Mouse (Mus musculus) forebrain, embryonic 15.5 days (tissue): ENCODE measurements at regions not wholly inside any gene's neighbourhood (a gene's known extent, or its start where the extent isn't known, plus 50 kb on each side); places are given as distances from the start of the nearest gene placed in this dataset.

ENCODE experiments used
- ATAC-seq: fragments of 200-750 bp; cut with Nextera tagmentation; replicated peaks from 2 replicates; pipeline ENCODE4 v1.8.0; 2017; ENCODE audit warnings: mild to moderate bottlenecking, moderate TSS enrichment, moderate library complexity
- H3K27ac ChIP-seq: fragments of 300-500 bp; sonication (generic); replicated peaks from 2 replicates; pipeline ENCODE4 v1.5.1; 2015; ENCODE audit warnings: mild to moderate bottlenecking, inconsistent platforms
- H3K27me3 ChIP-seq: fragments of 300-500 bp; sonication (generic); 2 replicates; pipeline ENCODE4 v1.6.1; 2015; ENCODE audit warnings: inconsistent platforms
- H3K36me3 ChIP-seq: fragments of 300-500 bp; sonication (generic); 2 replicates; pipeline ENCODE4 v1.6.1; 2015; ENCODE audit warnings: mild to moderate bottlenecking, inconsistent platforms
- H3K4me1 ChIP-seq: fragments of 300-500 bp; sonication (generic); 2 replicates; pipeline ENCODE4 v1.6.1; 2015; ENCODE audit warnings: inconsistent platforms
- H3K4me2 ChIP-seq: fragments of 300-500 bp; sonication (generic); replicated peaks from 2 replicates; pipeline ENCODE4 v1.6.1; 2015; ENCODE audit warnings: mild to moderate bottlenecking, inconsistent platforms
- H3K4me3 ChIP-seq: fragments of 300-500 bp; sonication (generic); 2 replicates; pipeline ENCODE4 v1.5.1; 2015; ENCODE audit warnings: mild to moderate bottlenecking, inconsistent platforms
- H3K9ac ChIP-seq: fragments of 300-500 bp; sonication (generic); replicated peaks from 2 replicates; pipeline ENCODE4 v1.6.1; 2015; ENCODE audit warnings: mild to moderate bottlenecking, inconsistent platforms
- H3K9me3 ChIP-seq: fragments of 300-500 bp; sonication (generic); 2 replicates; pipeline ENCODE4 v1.6.1; 2016; ENCODE audit warnings: inconsistent platforms
- WGBS: fragments of 180-500 bp; shearing (Covaris S2); methylation state at CpG from one replicate; pipeline ENCODE4 v1.1.7; 2015; ENCODE audit warnings: mixed read lengths; 5-methylcytosine and 5-hydroxymethylcytosine counted together

GRCm38 (mm10) chr9:47229296-47229695 lies 230.8 kb downstream of the Gm4791 start:
- 54% methylated on average over 6 of the region's 6 CpGs for WGBS
- H3K36me3 ChIP-seq: no peaks in the 10 kb centered on the region
- H3K4me3 ChIP-seq: no peak overlapping the region
- no peaks in the 10 kb centered on the region for H3K27me3 ChIP-seq
- no peaks in the 10 kb centered on the region for H3K9me3 ChIP-seq
- peaks cover 6% of the 10 kb centered on the region; the same call in 1 of the 2 replicates for H3K4me1 ChIP-seq
- ATAC-seq: no peak
- no peak overlapping the region for H3K4me2 ChIP-seq
- no peak overlapping the region for H3K9ac ChIP-seq
- no peak overlapping the region for H3K27ac ChIP-seq

GRCm38 (mm10) chr9:47240950-47241349 lies 242.4 kb downstream of the Gm4791 start:
- no peaks in the 10 kb centered on the region for H3K27me3 ChIP-seq

DNA sequence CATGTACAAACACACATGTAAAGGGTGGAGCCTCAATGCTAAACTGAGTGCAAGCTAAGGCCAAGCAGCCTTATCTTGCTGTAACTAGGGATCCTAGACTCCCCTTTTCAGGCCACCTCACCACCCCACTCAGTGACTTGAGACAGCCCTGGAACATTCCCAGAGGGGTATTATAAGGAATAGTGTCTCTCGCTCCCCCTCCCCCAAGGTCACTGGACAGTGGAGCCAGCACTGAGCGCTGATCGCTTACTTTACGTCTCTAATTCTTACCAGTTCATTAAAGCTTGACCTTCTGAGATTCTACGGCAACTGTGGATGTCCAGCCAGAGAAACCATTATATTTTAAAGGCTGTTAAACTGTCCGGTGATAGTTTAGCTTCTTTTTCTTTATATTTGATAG lies 243.5 kb downstream of the Gm4791 start:
- H3K4me3 ChIP-seq: no peak overlapping the region
- 90% methylated on average over 6 of the region's 6 CpGs for WGBS
- no peaks in the 10 kb centered on the region for H3K9me3 ChIP-seq
- ATAC-seq: no peak
- H3K4me1 ChIP-seq: no peaks in the 10 kb centered on the region
- H3K9ac ChIP-seq: no peak overlapping the region
- H3K36me3 ChIP-seq: no peaks in the 10 kb centered on the region
- H3K27ac ChIP-seq: no peak overlapping the region
- no peaks in the 10 kb centered on the region for H3K27me3 ChIP-seq
- no peak overlapping the region for H3K4me2 ChIP-seq

More at GRCm38 (mm10) chr9:47240950-47241349, 242.4 kb downstream of the Gm4791 start:
- no peaks in the 10 kb centered on the region for H3K9me3 ChIP-seq
- WGBS: 79% methylated on average over 8 of the region's 8 CpGs
- no peaks in the 10 kb centered on the region for H3K4me1 ChIP-seq
- no peaks in the 10 kb centered on the region for H3K36me3 ChIP-seq
- no peak for ATAC-seq
- H3K4me2 ChIP-seq: no peak overlapping the region
- H3K27ac ChIP-seq: no peak overlapping the region
- H3K9ac ChIP-seq: no peak overlapping the region
- no peak overlapping the region for H3K4me3 ChIP-seq

DNA sequence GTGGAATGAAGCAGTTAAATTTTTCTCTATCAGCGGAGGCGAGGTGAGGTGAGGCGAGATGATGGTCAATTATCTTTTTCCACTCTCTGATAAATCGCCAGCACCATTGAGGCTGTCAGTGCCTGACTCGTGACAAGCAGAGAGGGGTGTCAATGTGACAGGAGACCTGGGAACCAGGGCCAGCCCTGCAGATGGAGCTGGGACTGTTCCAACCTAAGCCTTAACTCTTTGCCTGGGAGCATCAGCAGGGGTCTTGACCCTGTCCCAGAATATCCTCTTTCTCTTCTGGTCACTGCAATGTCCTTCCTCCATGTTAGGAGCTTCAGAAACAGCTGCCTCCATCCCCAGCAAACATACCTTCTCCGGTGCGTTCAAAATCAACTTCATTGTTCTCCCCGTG lies 244.0 kb downstream of the Gm4791 start:
- 60% methylated on average over 8 of the region's 8 CpGs for WGBS
- H3K4me3 ChIP-seq: no peak overlapping the region
- H3K36me3 ChIP-seq: no peaks in the 10 kb centered on the region
- H3K27me3 ChIP-seq: no peaks in the 10 kb centered on the region
- H3K4me2 ChIP-seq: no peak overlapping the region
- no peak overlapping the region for H3K27ac ChIP-seq
- H3K9me3 ChIP-seq: no peaks in the 10 kb centered on the region
- H3K4me1 ChIP-seq: no peaks in the 10 kb centered on the region
- H3K9ac ChIP-seq: no peak overlapping the region
- ATAC-seq: no peak

GRCm38 (mm10) chr9:47249029-47249428 lies 250.5 kb downstream of the Gm4791 start:
- no peak for ATAC-seq
- Histone ChIP-seq H3K4me3 (no peak overlapping the region), H3K27ac (no peak overlapping the region), H3K27me3 (no peaks in the 10 kb centered on the region), H3K36me3 (no peaks in the 10 kb centered on the region), H3K9ac (no peak overlapping the region), H3K4me2 (no peak overlapping the region), H3K9me3 (no peaks in the 10 kb centered on the region), H3K4me1 (no peaks in the 10 kb centered on the region)
- WGBS: 79% methylated on average over 3 of the region's 3 CpGs

GRCm38 (mm10) chr9:47251160-47251559 lies 252.6 kb downstream of the Gm4791 start:
- ATAC-seq: no peak
- H3K27ac ChIP-seq: no peak overlapping the region
- WGBS: 92% methylated on average over 2 of the region's 2 CpGs

GRCm38 (mm10) chr9:47253836-47254657 lies 255.5 kb downstream of the Gm4791 start:
- no peak for ATAC-seq
- no peaks in the 10 kb centered on the region for H3K9me3 ChIP-seq
- H3K4me3 ChIP-seq: no peak overlapping the region
- no peaks in the 10 kb centered on the region for H3K27me3 ChIP-seq
- H3K27ac ChIP-seq: no peak overlapping the region
- 53% methylated on average over 13 of the region's 13 CpGs for WGBS
- H3K9ac ChIP-seq: no peak overlapping the region
- H3K4me1 ChIP-seq: no peaks in the 10 kb centered on the region
- H3K4me2 ChIP-seq: no peak overlapping the region
- no peaks in the 10 kb centered on the region for H3K36me3 ChIP-seq

More at GRCm38 (mm10) chr9:47251160-47251559, 252.6 kb downstream of the Gm4791 start:
- Histone ChIP-seq H3K4me3 (no peak overlapping the region), H3K9ac (no peak overlapping the region), H3K9me3 (no peaks in the 10 kb centered on the region), H3K4me2 (no peak overlapping the region), H3K27me3 (no peaks in the 10 kb centered on the region), H3K36me3 (no peaks in the 10 kb centered on the region), H3K4me1 (no peaks in the 10 kb centered on the region)

DNA sequence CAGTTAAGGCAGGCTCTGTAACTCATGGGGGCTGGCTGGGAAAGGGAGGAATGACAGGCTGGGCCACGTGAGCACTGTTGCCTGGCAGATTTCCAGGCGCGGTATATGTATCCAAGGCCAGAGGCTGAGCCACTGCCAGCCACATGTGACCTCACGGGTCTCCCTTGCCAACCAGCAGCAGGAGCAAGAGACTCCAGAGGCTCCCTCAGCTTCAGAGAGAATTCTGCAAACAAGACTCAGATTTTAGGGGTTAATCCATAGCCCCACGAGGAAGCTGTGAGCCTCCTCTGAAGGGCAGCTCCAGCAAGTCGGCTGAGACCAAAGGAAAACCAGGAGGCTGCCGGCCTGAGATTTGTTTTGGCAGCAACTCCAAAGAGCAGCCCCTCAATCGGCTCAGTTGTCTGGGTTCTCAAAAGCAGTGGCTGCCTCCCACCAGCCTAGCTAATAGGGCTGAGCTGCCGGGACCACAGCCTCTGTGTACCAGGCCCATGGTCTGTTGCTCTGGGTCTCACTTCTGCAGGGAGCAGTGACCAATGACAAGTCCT lies 264.0 kb upstream of the Cadm1 start:
- Histone ChIP-seq H3K9ac (no peak overlapping the region), H3K4me2 (no peak overlapping the region), H3K36me3 (no peaks in the 10 kb centered on the region), H3K4me3 (no peak overlapping the region), H3K4me1 (peaks cover 12% of the 10 kb centered on the region), H3K27me3 (no peaks in the 10 kb centered on the region), H3K27ac (peak overlapping the region; percentile 42), H3K9me3 (no peaks in the 10 kb centered on the region)
- 15% methylated on average over 9 of the region's 9 CpGs for WGBS
- peak; percentile 83 for ATAC-seq

DNA sequence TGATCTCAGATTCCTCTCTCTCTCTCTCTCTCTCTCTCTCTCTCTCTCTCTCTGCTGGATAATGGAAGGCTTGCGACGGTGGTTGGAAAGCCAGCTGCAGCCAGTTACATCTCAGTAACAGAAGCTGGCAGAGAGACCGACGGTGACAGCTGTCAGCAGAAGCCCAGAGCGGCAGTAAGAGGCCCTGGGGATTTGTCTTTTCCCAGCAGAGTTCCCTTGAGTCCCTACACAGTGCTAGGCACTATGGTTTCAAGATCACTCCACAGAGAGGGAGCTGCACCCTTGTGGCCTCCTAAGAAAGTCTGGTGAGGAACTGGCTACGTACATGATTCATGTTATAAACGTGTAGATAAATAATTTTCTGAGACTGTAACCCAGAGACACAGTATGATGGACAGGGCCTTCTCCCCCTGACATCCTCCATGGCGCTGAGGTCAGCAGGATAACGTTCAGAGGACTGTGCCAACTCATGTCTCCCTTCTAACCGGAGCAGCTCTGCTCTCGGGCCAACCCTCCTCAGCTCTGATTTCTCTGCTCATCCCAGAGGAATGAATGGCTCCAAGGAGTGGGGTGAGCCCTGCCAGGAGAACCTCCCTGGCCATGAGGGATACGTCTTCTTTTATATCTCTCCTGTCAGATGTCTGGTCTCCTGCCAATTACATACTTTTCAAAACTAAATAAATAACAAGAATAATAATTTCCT lies 253.5 kb upstream of the Cadm1 start:
- no peak for ATAC-seq
- WGBS: 41% methylated on average over 12 of the region's 12 CpGs
- Histone ChIP-seq H3K9me3 (no peaks in the 10 kb centered on the region), H3K4me3 (no peak overlapping the region), H3K9ac (no peak overlapping the region), H3K36me3 (no peaks in the 10 kb centered on the region), H3K4me2 (no peak overlapping the region), H3K27ac (peak overlapping the region; percentile 11; the same call in 1 of the 2 replicates), H3K4me1 (peaks cover 30% of the 10 kb centered on the region), H3K27me3 (no peaks in the 10 kb centered on the region)

- H3K4me3 ChIP-seq: no peak overlapping the region
- no peak overlapping the region for H3K9ac ChIP-seq
- H3K27me3 ChIP-seq: no peaks in the 10 kb centered on the region
- no peak for ATAC-seq
- H3K9me3 ChIP-seq: no peaks in the 10 kb centered on the region
- H3K4me1 ChIP-seq: peaks cover 40% of the 10 kb centered on the region
- 26% methylated on average over 6 of the region's 6 CpGs for WGBS
- H3K27ac ChIP-seq: peak overlapping the region; percentile 85
- no peaks in the 10 kb centered on the region for H3K36me3 ChIP-seq
- H3K4me2 ChIP-seq: no peak overlapping the region
These were observed 250.6 kb upstream of the Cadm1 start for GRCm38 (mm10) chr9:47279410-47279809.

GRCm38 (mm10) chr9:47280146-47280545 lies 249.8 kb upstream of the Cadm1 start:
- Histone ChIP-seq H3K4me3 (no peak overlapping the region), H3K9me3 (no peaks in the 10 kb centered on the region), H3K27ac (peak overlapping the region; percentile 85), H3K4me2 (no peak overlapping the region), H3K36me3 (no peaks in the 10 kb centered on the region), H3K9ac (no peak overlapping the region), H3K4me1 (peaks cover 40% of the 10 kb centered on the region), H3K27me3 (no peaks in the 10 kb centered on the region)
- ATAC-seq: peak; percentile 72
- 4% methylated on average over 7 of the region's 7 CpGs for WGBS

DNA sequence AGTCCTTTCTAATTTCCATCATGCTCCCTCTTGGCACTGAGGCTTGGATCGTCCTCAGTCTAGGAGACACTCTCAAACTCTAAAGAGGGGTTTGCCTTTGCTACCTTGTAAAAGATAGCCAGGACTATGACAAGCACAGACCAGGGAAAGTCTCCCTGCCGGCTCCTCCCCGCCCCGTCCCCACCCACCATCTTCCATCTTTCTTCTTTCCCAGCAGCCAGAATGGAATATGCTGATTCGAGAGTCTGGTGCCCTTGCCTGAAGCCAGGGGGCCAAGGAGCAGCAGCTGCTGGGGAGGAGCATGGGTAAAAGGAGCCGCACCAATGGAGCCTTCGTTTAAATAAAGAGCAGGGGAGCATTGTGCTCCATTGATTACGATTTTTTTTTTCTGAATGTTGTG lies 249.4 kb upstream of the Cadm1 start:
- H3K4me1 ChIP-seq: peaks cover 40% of the 10 kb centered on the region
- H3K36me3 ChIP-seq: no peaks in the 10 kb centered on the region
- no peak overlapping the region for H3K9ac ChIP-seq
- peak; percentile 80 for ATAC-seq
- 10% methylated on average over 8 of the region's 8 CpGs for WGBS
- H3K27ac ChIP-seq: peak overlapping the region; percentile 85
- no peaks in the 10 kb centered on the region for H3K9me3 ChIP-seq
- H3K4me2 ChIP-seq: no peak overlapping the region
- H3K4me3 ChIP-seq: no peak overlapping the region
- no peaks in the 10 kb centered on the region for H3K27me3 ChIP-seq
